Mouse (Mus musculus) megakaryocyte progenitor cell, adult 5-6 weeks (primary cell): ENCODE measurements around the gene Ndufaf4. TPM values are rescaled to one million over a fixed set of nuclear protein-coding genes. Genes with fewer than 3 reads are reported as not detected.

Experiments
- total RNA-seq, 2 experiments: library from RNA; stranded (forward) in 1 of 2; stranded (reverse) in 1 of 2; fragments of 157-497, 149-512 nt in 1 of 2; fragments of 200-1000 nt in 1 of 2; gene quantifications; 2 replicates each; pipeline versions ENCODE4 v1.2.3 to v1.2.4; 2015 to 2017

The Ndufaf4 gene
- total RNA-seq, 2 experiments from 2014 or later: 22.6 to 65.2 TPM

Other genes with a start within 250 kb of the Ndufaf4 start
- not detected in 2 replicates for gene Klhl32, start 47.0 kb upstream of the Ndufaf4 start, total RNA-seq (2015)
- gene Klhl32, start 47.0 kb upstream of the Ndufaf4 start, total RNA-seq (2017): not detected in 2 replicates
- not detected in 2 replicates for gene Gpr63, start 68.3 kb downstream of the Ndufaf4 start, total RNA-seq (2015)
- gene Gpr63, start 68.3 kb downstream of the Ndufaf4 start, total RNA-seq (2017): not detected in 2 replicates